Mouse (Mus musculus) CH12.LX (cell line): ENCODE data around the gene St8sia1. TPM values are rescaled to one million over a fixed set of nuclear protein-coding genes. Genes with fewer than 3 reads are reported as not detected.

Experiments used
- DNase-seq: peaks from one replicate; pipeline ENCODE4 v3.0.0-alpha.2; 2013; ENCODE audit errors: extremely low read depth
- H3K27ac ChIP-seq: 2 replicates; pipeline ENCODE4 v1.5.1; 2012; ENCODE audit warnings: low read depth, mild to moderate bottlenecking, control low read depth, moderate library complexity; ENCODE audit not compliant: insufficient read depth
- H3K27me3 ChIP-seq: replicated peaks from 2 replicates; pipeline ENCODE3; 2012; ENCODE audit warnings: inconsistent platforms
- H3K36me3 ChIP-seq, 2 experiments: replicated peaks in 1 of 2; 2 replicates each; pipeline versions ENCODE3 to v1.6.1; 2012; ENCODE audit warnings: inconsistent platforms in 1 of 2, low read length in 1 of 2, mild to moderate bottlenecking in 1 of 2, mixed read lengths in 1 of 2, moderate library complexity in 1 of 2; ENCODE audit not compliant: control insufficient read depth in 1 of 2, insufficient read depth in 1 of 2
- H3K4me1 ChIP-seq, 2 experiments: 2 replicates each; pipeline ENCODE4 v1.6.1; 2012; ENCODE audit warnings: inconsistent platforms in 1 of 2, moderate library complexity in 1 of 2; ENCODE audit not compliant: insufficient read depth in 2 of 2, control insufficient read depth in 1 of 2
- H3K4me2 ChIP-seq: 2 replicates; pipeline ENCODE4 v1.6.1; 2012; ENCODE audit warnings: low read depth, mild to moderate bottlenecking, control low read depth; ENCODE audit not compliant: poor library complexity, insufficient read depth, severe bottlenecking
- H3K4me3 ChIP-seq, 3 experiments: fragments of 150-350 bp in 1 of 3; sonication (generic) in 1 of 3; replicated peaks in 1 of 3; 2 replicates each; pipeline versions ENCODE3 to v1.5.1; 2011 to 2012; ENCODE audit warnings: low read depth in 2 of 3, low read length in 2 of 3, mild to moderate bottlenecking in 2 of 3, moderate library complexity in 2 of 3, control low read depth in 1 of 3, improper control_type of control experiment in 1 of 3, inconsistent platforms in 1 of 3, mixed read lengths in 1 of 3; ENCODE audit not compliant: poor library complexity in 1 of 3
- H3K79me2 ChIP-seq: replicated peaks from 2 replicates; pipeline ENCODE4 v1.6.1; 2012; ENCODE audit warnings: mild to moderate bottlenecking, moderate library complexity; ENCODE audit not compliant: control insufficient read depth, poor library complexity, insufficient read depth, severe bottlenecking; ENCODE audit errors: extremely low read depth
- H3K9ac ChIP-seq: 2 replicates; pipeline ENCODE4 v1.6.1; 2012; ENCODE audit warnings: low read depth, mild to moderate bottlenecking, control low read depth, moderate library complexity; ENCODE audit not compliant: insufficient read depth
- H3K9me3 ChIP-seq: replicated peaks from 2 replicates; pipeline ENCODE3; 2012; ENCODE audit warnings: low read length, inconsistent platforms, mixed read lengths
- BHLHE40 ChIP-seq: IDR thresholded peaks from 2 replicates; pipeline ENCODE4 v1.6.1; 2011; ENCODE audit warnings: mild to moderate bottlenecking, low read depth, low read length, improper control_type of control experiment
- CHD1 ChIP-seq: IDR thresholded peaks from 2 replicates; pipeline ENCODE4 v1.6.1; 2012; ENCODE audit warnings: low read depth, low read length, improper control_type of control experiment, inconsistent platforms
- CHD2 ChIP-seq: IDR thresholded peaks from 2 replicates; pipeline ENCODE4 v1.6.1; 2011; ENCODE audit warnings: low read length, improper control_type of control experiment
- CTCF ChIP-seq, 2 experiments: IDR thresholded peaks in 1 of 2; conservative IDR thresholded peaks in 1 of 2; 2 replicates each; pipeline ENCODE4 v1.5.1; 2011 to 2012; ENCODE audit warnings: low read depth in 2 of 2, low read length in 2 of 2, improper control_type of control experiment in 1 of 2, inconsistent platforms in 1 of 2, mild to moderate bottlenecking in 1 of 2, moderate library complexity in 1 of 2
- E2F4 ChIP-seq: IDR thresholded peaks from 2 replicates; pipeline ENCODE4 v1.6.1; 2011; ENCODE audit warnings: low read depth, low read length, improper control_type of control experiment; ENCODE audit not compliant: insufficient replicate concordance
- ELF1 ChIP-seq: IDR thresholded peaks from 2 replicates; pipeline ENCODE4 v1.6.1; 2014; ENCODE audit warnings: low read depth, mild to moderate bottlenecking, inconsistent platforms, low read length, improper control_type of control experiment
- EP300 ChIP-seq: IDR thresholded peaks from 2 replicates; pipeline ENCODE4 v1.6.1; 2011; ENCODE audit warnings: low read length, improper control_type of control experiment
- ETS1 ChIP-seq: conservative IDR thresholded peaks from 2 replicates; pipeline ENCODE4 v1.6.1; 2012; ENCODE audit warnings: low read depth, mild to moderate bottlenecking, inconsistent platforms, low read length, improper control_type of control experiment, moderate library complexity
- GABPA ChIP-seq: IDR thresholded peaks from 2 replicates; pipeline ENCODE4 v1.6.1; 2012; ENCODE audit warnings: low read depth, low read length, improper control_type of control experiment, inconsistent platforms; ENCODE audit not compliant: insufficient replicate concordance
- HCFC1 ChIP-seq: IDR thresholded peaks from 2 replicates; pipeline ENCODE4 v1.6.1; 2012; ENCODE audit warnings: low read depth, mild to moderate bottlenecking, inconsistent platforms, low read length, improper control_type of control experiment
- IRF4 ChIP-seq: IDR thresholded peaks from 2 replicates; pipeline ENCODE4 v1.6.1; 2014; ENCODE audit warnings: low read depth, mild to moderate bottlenecking, inconsistent platforms, low read length, improper control_type of control experiment
- JUN ChIP-seq: IDR thresholded peaks from 2 replicates; pipeline ENCODE4 v1.6.1; 2011; ENCODE audit warnings: low read depth, mild to moderate bottlenecking, low read length, improper control_type of control experiment, moderate library complexity; ENCODE audit not compliant: insufficient read depth
- JUND ChIP-seq: conservative IDR thresholded peaks from 2 replicates; pipeline ENCODE4 v1.6.1; 2011; ENCODE audit warnings: low read depth, low read length, improper control_type of control experiment
- KAT2A ChIP-seq: IDR thresholded peaks from 2 replicates; pipeline ENCODE4 v1.6.1; 2012; ENCODE audit warnings: low read length, improper control_type of control experiment, inconsistent platforms; ENCODE audit not compliant: insufficient replicate concordance
- MAFK ChIP-seq: IDR thresholded peaks from 2 replicates; pipeline ENCODE4 v1.6.1; 2011; ENCODE audit warnings: low read length, improper control_type of control experiment; ENCODE audit not compliant: insufficient replicate concordance
- MAX ChIP-seq: IDR thresholded peaks from 2 replicates; pipeline ENCODE4 v1.6.1; 2011; ENCODE audit warnings: low read length, improper control_type of control experiment
- MAZ ChIP-seq: IDR thresholded peaks from 2 replicates; pipeline ENCODE4 v1.6.1; 2012; ENCODE audit warnings: low read depth, mild to moderate bottlenecking, inconsistent platforms, low read length, improper control_type of control experiment, moderate library complexity
- MEF2A ChIP-seq: IDR thresholded peaks from 2 replicates; pipeline ENCODE4 v1.6.1; 2014; ENCODE audit warnings: low read depth, mild to moderate bottlenecking, inconsistent platforms, low read length, improper control_type of control experiment, borderline replicate concordance
- MXI1 ChIP-seq: IDR thresholded peaks from 2 replicates; pipeline ENCODE4 v1.6.1; 2011; ENCODE audit warnings: mild to moderate bottlenecking, low read depth, low read length, improper control_type of control experiment
- MYC ChIP-seq: IDR thresholded peaks from 2 replicates; pipeline ENCODE4 v1.6.1; 2011; ENCODE audit warnings: low read depth, mild to moderate bottlenecking, improper control_type of control experiment, low read length
- NELFE ChIP-seq: IDR thresholded peaks from 2 replicates; pipeline ENCODE4 v1.6.1; 2011; ENCODE audit warnings: low read depth, low read length, improper control_type of control experiment
- PAX5 ChIP-seq: IDR thresholded peaks from 2 replicates; pipeline ENCODE4 v1.6.1; 2012; ENCODE audit warnings: low read length, inconsistent platforms, mixed read lengths
- POLR2A ChIP-seq: IDR thresholded peaks from 2 replicates; pipeline ENCODE4 v1.6.1; 2011; ENCODE audit warnings: low read depth, mild to moderate bottlenecking, improper control_type of control experiment, low read length
- POLR2AphosphoS2 ChIP-seq: IDR thresholded peaks from 2 replicates; pipeline ENCODE4 v1.6.1; 2011; ENCODE audit warnings: low read depth, low read length, improper control_type of control experiment
- RAD21 ChIP-seq: IDR thresholded peaks from 2 replicates; pipeline ENCODE4 v1.6.1; 2011; ENCODE audit warnings: low read depth, mild to moderate bottlenecking, low read length, improper control_type of control experiment, moderate library complexity
- RCOR1 ChIP-seq: conservative IDR thresholded peaks from 2 replicates; pipeline ENCODE4 v1.6.1; 2012; ENCODE audit warnings: low read depth, mild to moderate bottlenecking, inconsistent platforms, low read length, improper control_type of control experiment
- SIN3A ChIP-seq: IDR thresholded peaks from 2 replicates; pipeline ENCODE4 v1.6.1; 2012; ENCODE audit warnings: low read length, improper control_type of control experiment, inconsistent platforms
- SMC3 ChIP-seq: IDR thresholded peaks from 2 replicates; pipeline ENCODE4 v1.6.1; 2011; ENCODE audit warnings: low read depth, low read length, improper control_type of control experiment
- TCF12 ChIP-seq: IDR thresholded peaks from 2 replicates; pipeline ENCODE4 v1.6.1; 2014; ENCODE audit warnings: low read depth, mild to moderate bottlenecking, inconsistent platforms, low read length, improper control_type of control experiment
- UBTF ChIP-seq: IDR thresholded peaks from 2 replicates; pipeline ENCODE4 v1.6.1; 2012; ENCODE audit warnings: low read depth, mild to moderate bottlenecking, inconsistent platforms, low read length, improper control_type of control experiment, moderate library complexity
- USF2 ChIP-seq: conservative IDR thresholded peaks from 2 replicates; pipeline ENCODE4 v1.6.1; 2011; ENCODE audit warnings: low read depth, low read length, improper control_type of control experiment
- ZC3H11A ChIP-seq: IDR thresholded peaks from 2 replicates; pipeline ENCODE4 v1.6.1; 2012; ENCODE audit warnings: low read depth, mild to moderate bottlenecking, inconsistent platforms, low read length, improper control_type of control experiment
- ZKSCAN1 ChIP-seq: IDR thresholded peaks from 2 replicates; pipeline ENCODE4 v1.6.1; 2012; ENCODE audit warnings: low read depth, inconsistent platforms, low read length, improper control_type of control experiment, borderline replicate concordance
- ZMIZ1 ChIP-seq: IDR thresholded peaks from 2 replicates; pipeline ENCODE4 v1.6.1; 2012; ENCODE audit warnings: low read depth, mild to moderate bottlenecking, inconsistent platforms, low read length, improper control_type of control experiment
- dilution Hi-C: fragments of 300-500 bp; cut with MboI; formaldehyde crosslinking; loops from 2 replicates; pipeline ENCODE4 v1.14.3; 2020; ENCODE audit warnings: low sequenced_read_pairs; ENCODE audit not compliant: extremely low pct_unique_long_range_greater_than_20kb, extremely low pct_ligation_motif_present
- in situ Hi-C: fragments of 300-500 bp; cut with MboI; formaldehyde crosslinking; loops from 3 replicates; pipeline ENCODE4 v1.14.3; 2019; ENCODE audit warnings: low sequenced_read_pairs, low pct_ligation_motif_present, low pct_unique_long_range_greater_than_20kb, mixed read lengths
- polyA plus RNA-seq: library from polyadenylated mRNA; unstranded; fragments of >175 nt; gene quantifications from 2 replicates; pipeline ENCODE4 v1.2.1, GENCODE M21; 2012; ENCODE audit warnings: low read depth; ENCODE audit not compliant: insufficient read length
- total RNA-seq, 2 experiments: library from RNA; depleted of rRNA; stranded (reverse); fragments of 300-350 nt in 1 of 2; fragments of >200 nt in 1 of 2; gene quantifications; 2 replicates each; pipeline ENCODE4 v1.2.3; 2012 to 2014

The St8sia1 gene
- total and polyA plus RNA-seq, 3 experiments, result 0.13 to 0.51 (median 0.20) TPM

DNA sequence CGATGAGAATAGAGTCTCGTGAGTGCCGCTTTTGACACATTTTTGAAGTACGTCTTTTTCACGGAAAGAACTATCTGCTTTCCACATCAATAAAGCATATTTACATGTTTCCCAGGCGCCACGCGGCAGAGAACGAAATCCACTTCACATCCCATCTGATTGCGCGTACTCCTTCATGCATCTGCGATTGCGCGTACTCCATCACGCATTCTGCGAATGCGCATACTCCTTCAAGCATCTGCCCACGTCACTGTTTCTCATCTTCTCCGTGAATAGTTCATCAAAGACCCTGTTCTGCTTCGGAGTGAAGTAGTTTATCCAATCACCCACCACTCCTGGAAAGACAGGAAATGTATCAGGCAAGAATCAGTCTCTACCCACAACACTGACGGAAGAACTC is 178.1 kb downstream of the St8sia1 start:
- dilution Hi-C loops (no loop called here), in situ Hi-C loops (no loop called here)
- Histone ChIP-seq H3K4me3 (no peak overlapping the region), H3K4me2 (no peak overlapping the region), H3K4me1 (peaks cover 2 to 6% of the 10 kb centered on the region in 2 experiments; a peak in 1 of 4 replicates), H3K79me2 (no peaks in the 10 kb centered on the region), H3K27me3 (no peaks in the 10 kb centered on the region), H3K27ac (no peak overlapping the region), H3K9ac (no peak overlapping the region), H3K36me3 (no peaks in the 10 kb centered on the region), H3K9me3 (no peaks in the 10 kb centered on the region)
- DNase-seq, result no peak
- TF ChIP-seq MEF2A (no peak), E2F4 (no peak), JUND (no peak), NELFE (no peak)

DNA sequence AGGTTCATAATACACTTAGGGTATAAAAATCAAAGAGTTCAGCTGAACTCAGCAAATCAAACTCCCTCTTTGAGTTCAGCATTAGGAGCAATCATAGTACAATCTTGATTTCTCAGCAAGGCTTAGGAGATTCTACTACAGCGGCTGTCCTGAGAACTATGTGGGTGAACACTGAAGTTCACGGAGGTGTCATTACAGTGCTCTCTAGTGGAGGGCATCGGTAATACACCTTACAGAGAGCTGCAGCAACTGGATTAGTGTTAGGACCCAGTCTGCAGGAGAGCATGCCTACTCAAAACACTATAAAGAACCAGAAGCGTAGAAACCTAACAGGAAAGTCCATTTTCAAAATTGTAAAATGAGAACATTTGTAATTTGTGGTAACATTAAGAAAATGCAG is 178.9 kb downstream of the St8sia1 start:
- in situ Hi-C loops, result no loop called here
- no peaks in the 10 kb centered on the region for H3K9me3 ChIP-seq
- H3K4me3 ChIP-seq, result no peak overlapping the region
- H3K4me1 ChIP-seq, result peaks cover 2 to 8% of the 10 kb centered on the region in 2 experiments; a peak in 2 of 4 replicates
- dilution Hi-C loops, result no loop called here
- no peak overlapping the region for H3K9ac ChIP-seq
- no peak overlapping the region for H3K27ac ChIP-seq
- H3K79me2 ChIP-seq, result no peaks in the 10 kb centered on the region
- no peaks in the 10 kb centered on the region for H3K36me3 ChIP-seq
- peak; percentile 78 for DNase-seq
- H3K27me3 ChIP-seq, result no peaks in the 10 kb centered on the region
- no peak overlapping the region for H3K4me2 ChIP-seq
- no peak for TF ChIP-seq MAFK
- TF ChIP-seq PAX5, result no peak
- no peak for TF ChIP-seq E2F4
- TF ChIP-seq JUN, result no peak
- no peak for TF ChIP-seq GABPA
- no peak for TF ChIP-seq JUND
- no peak for TF ChIP-seq IRF4
- TF ChIP-seq KAT2A, result no peak
- no peak for TF ChIP-seq CHD2
- no peak for TF ChIP-seq ZKSCAN1
- TF ChIP-seq MAZ, result no peak
- TF ChIP-seq EP300, result no peak
- no peak for TF ChIP-seq UBTF
- TF ChIP-seq MAX, result no peak
- TF ChIP-seq ETS1, result no peak
- no peak for TF ChIP-seq BHLHE40
- no peak for TF ChIP-seq POLR2AphosphoS2
- TF ChIP-seq USF2, result no peak
- no peak for TF ChIP-seq ELF1
- TF ChIP-seq CHD1, result no peak
- TF ChIP-seq MXI1, result no peak
- TF ChIP-seq TCF12, result no peak
- no peak for TF ChIP-seq POLR2A
- TF ChIP-seq MEF2A, result no peak
- peak; percentile 83 to 87 for TF ChIP-seq CTCF (conservative IDR thresholded peaks at IDR 0.05 in 1 of 2, IDR thresholded peaks at IDR 0.05 in 1 of 2; ENCODE audit: low read depth in 2 of 2, low read length in 2 of 2)
- no peak for TF ChIP-seq ZMIZ1
- TF ChIP-seq ZC3H11A, result peak; percentile 13; the same call in 1 of the 2 replicates
- no peak for TF ChIP-seq SIN3A
- peak; percentile 20; the same call in 1 of the 2 replicates for TF ChIP-seq NELFE
- TF ChIP-seq MYC, result no peak
- peak; percentile 76 for TF ChIP-seq RAD21
- peak; percentile 76 for TF ChIP-seq SMC3
- no peak for TF ChIP-seq HCFC1
- TF ChIP-seq RCOR1, result no peak
